Mouse (Mus musculus) monocyte, adult 5-6 weeks (primary cell): ENCODE measurements at regions not wholly inside any gene's neighbourhood (a gene's known extent, or its start where the extent isn't known, plus 50 kb on each side); places are given as distances from the start of the nearest gene placed in this dataset.

Source experiments
- ATAC-seq: fragments of 153-309, 156-312 bp; replicated peaks from 2 replicates; pipeline ENCODE4 v1.8.0; 2017; ENCODE audit warnings: mild to moderate bottlenecking; ENCODE audit not compliant: low TSS enrichment, insufficient number of reproducible peaks, severe bottlenecking, poor library complexity, low FRiP score

DNA sequence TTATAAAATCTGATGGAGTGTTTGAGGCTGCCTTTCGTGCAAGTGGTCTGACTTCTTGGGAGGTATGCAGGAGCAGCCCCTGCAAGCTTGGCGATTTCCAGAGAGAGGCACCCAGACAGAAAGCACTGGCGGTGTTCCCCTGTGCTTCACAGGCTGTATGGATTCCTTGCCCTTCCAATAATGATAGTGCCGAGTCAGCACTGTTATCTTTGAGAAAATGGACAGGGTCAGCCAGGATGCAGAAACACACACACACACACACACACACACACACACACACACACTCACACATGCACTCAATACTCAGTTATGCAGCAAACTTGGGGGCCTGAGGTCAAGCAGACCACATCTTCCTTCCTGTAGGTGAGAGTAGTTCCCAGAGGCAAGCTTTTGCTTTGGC is 305.7 kb downstream of the Gadd45g start:
- no peak for ATAC-seq

DNA sequence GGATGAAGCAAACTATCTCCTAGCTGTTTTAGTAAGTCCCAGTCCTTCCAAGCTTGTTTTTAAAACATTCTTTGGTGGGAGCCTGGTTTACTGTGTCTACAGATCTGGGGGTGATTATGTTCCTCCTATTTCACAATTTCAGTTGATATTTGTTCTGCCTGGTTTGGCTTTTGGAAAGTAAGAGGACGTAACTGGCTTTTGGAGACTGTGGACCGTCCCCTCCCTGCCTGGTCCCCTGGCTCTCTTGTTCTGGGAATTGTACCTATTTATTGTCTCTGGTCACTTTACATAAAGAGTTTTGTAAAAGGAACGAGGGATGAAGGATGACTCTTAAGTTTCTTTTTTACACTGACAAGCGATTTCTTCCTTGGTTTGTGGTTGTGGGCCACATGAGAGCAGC is 306.6 kb downstream of the Gadd45g start:
- ATAC-seq = no peak

DNA sequence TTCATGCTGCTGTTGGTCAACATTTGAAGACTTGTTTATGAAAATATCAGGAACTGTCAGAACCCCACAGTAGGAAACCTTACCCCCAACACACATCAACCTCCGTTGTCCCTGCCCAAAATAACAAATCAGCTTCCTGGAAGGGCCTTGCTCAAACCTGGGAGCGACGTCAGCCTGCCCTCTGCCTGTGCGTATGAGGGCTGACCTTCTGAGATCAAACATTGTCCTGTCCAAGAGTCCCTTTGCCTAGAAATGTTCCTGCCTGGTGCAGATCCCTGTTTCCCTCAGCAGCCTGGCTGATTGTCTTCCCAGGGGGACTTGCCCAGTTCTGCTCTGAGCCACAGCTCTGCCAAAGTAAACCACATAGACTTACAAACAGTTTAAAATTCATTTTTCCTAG is 307.1 kb downstream of the Gadd45g start:
- ATAC-seq = no peak

DNA sequence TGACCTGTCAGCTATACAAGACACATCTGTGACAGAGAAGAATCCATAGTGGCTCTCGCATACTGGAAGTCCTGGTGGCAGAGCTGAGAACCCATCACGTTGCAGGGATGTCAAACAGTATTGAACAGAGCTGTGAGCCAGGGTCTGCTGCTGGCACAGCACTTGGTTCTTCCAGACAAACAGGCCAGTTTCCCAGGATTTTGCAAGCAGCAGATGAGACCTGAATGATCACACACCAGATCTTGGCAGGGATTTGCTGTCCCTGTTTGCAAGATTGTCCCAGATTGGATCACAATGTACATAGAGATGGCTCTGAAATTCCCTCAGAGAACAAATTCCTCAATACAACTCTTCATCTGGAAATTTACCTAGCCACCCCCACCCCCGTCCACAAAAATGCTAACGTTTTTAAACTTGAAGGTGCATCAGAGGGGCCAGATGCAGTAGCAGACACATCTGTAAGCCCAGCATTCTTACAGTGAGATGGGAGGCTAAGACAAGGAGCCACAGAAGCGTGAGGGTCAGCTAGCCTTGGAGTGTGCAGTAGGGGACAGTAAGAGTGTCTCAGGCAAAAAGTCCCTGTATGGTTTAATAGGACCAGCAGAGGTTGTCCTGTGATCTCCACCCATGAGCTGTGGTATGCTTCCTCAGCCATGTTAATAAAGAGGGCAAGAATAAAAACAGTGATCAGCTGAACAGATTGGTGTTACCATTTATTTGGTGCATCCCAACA is 307.8 kb downstream of the Gadd45g start:
- no peak for ATAC-seq

DNA sequence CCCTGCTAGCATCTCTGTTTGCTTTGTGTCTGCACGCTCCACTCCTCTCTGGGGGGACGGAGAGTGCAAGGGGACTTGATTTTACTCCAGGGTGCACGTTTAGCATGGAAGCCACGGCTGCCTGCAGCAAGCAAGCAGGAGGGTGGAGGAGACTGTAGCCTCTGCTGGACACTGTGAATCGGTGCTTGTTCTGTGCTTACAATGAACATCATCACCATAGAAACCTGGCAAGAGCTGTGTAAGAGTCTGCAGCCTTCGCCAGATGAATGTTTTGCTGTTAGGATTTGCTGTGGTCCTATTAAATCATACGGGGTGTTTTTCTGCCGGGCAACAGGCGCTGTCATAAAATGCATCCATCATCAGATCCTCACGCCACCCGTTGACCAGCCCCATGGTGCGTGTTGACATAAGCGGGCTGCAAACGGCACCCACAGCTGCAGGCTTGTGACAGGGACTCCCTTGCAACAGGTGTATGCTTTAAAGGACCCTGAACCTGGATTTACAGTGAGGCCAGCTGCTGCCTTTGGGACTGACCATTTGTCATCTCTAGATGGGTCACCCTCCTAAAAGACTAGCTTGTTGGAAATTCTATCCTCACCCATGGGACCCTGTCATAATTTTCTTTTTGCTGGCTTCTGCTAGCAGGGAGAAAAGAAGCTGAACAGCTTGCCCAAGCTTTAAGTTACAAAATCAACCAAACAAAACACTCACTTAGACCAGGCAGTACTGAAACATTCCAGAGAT is 308.5 kb downstream of the Gadd45g start:
- ATAC-seq = no peak

DNA sequence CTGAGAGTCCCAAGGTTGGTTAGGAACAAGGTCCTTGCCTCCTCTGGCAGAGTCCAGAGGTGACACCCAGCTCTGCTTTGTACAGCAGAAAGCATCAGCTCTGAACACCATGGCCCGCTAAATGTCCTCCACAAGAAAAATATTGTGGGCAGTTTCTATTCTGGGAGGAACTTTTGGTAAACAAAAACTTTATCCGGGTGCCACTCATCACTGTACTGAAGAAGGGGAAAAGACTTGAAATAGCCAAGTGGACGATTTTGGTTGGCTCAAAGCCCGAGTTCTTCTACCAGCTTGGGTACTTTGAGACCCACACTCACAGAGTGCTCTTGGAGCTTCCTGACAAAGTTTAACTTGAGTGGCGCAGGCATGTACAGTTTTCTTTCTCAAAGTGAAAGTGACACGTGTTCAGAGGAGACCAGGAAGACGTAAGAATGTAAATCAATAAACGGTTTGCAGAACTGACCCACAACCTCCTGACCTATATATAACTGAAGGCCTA is 309.2 kb downstream of the Gadd45g start:
- ATAC-seq = peak; percentile 65

DNA sequence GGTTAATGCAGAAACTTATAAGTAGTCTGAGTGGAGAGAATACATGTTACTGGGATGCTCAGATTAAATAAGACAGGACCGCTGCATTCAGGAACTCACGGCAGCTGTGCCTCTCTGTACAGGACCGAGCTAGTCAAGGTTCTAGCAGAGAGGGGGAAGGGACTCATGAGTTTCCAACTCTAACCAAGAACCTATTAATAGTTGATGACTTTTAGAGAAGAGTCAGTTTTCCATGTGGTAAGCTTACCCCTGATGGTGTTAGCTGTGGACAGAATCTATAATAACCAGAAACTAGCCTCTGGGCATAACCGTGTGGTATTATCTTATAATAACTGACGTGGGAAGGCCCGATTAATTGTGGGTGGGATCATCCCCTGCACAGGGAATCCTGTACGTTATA is 316.2 kb downstream of the Gadd45g start:
- no peak for ATAC-seq

DNA sequence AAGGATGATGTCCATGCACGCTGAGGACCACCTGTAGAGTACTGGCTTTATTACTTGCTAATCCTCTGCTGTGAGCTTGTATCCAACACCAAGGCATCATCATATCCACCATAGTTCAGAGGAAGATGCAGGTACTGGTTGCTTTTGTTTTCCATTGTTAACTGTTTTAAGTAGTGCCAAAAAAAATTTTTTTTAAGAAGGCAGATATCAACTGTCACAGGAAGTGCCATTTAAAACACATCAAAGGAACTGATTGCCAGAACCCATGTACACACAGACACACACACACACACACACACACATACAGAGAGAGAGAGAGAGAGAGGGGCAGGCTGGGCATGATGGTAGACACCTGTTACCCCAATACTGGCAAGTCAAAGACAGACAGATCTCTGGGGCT is 319.1 kb downstream of the Gadd45g start:
- ATAC-seq = no peak

DNA sequence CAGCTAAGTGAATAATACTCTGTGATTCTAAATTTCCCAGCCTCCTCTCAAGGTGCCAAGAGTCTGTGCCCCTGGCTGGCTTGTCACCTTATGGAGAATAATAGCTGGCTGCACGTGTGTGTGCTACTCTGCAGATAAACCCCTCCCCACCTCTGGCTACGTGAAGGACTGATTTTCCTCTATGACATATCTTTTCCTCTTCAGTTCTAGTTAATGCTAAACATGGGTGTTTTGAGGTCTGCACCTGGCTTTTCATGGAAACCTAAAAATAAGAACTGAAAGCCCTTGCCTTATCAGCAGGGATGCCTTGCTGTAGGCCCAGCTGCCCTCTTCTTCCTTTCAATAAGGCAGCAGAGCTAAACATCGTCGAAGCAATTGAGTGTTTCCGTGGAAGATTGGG is 321.5 kb downstream of the Gadd45g start:
- ATAC-seq = no peak

DNA sequence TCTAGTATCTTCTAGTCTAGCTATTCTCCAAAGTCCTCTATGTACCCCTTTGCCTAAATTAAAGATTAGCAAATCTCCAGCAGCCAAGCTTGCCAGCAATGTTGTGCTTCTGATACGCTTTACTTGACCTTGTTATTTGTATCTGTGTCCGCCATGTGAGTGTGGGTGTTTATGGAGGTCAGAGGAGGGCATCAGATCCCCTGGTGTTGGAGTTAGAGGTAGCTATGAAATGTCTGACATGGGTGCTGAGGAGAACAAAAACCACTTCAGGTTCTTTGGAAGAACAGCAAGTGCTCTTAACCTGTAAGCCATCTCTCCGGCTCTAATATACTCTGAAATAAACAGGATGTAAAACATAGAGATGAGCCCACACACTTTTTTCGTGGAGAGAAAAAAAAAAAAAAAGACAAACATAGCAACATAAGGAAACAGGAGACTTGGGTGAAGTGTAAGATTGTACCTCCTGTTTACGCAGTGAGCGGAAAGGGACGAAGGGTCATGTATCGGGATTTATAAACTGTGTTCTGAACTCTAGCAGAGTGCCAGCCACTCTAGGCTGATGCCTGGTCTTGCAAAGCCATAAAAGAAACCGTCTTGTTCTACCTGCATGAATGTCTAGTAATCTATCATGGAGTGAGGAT is 326.3 kb downstream of the Gadd45g start:
- ATAC-seq = no peak

DNA sequence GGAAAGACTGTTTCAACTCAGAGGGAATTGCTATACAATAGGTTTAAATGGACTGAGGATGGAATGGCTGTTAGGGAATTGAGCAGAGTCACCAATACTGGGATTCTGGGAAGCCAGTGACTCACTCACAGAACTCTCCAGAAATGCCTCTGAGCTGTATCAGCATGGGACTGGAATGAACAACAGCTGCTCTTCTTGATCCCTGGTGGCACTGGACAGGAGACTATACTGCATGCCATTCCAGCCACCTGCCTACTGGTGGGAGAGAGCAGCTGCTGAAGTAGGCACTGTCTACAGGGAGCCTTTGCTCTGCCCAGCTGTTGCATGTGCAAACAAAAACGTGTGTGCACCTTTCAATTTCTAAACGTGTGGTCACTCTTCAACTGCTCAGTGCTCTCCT is 329.2 kb downstream of the Gadd45g start:
- no peak for ATAC-seq

DNA sequence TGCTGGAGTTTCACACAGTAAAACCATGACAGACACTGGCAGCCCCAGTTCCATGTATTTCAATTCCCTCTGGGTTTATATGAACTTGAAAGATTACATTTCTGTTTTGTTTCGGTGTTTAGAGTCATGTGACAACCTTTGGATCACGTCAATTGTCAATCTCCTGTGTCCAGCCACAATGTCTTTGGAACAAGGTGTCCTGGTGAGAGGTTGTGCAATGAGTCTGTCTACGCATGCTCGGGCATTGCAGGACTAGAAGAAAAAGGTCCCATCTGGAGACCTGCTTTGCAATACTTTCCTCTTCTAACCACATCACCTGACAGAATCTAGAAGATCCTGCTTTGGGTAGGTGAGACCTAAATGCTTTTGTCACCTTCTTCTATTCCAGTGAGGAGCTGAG is 333.5 kb downstream of the Gadd45g start:
- ATAC-seq = no peak

DNA sequence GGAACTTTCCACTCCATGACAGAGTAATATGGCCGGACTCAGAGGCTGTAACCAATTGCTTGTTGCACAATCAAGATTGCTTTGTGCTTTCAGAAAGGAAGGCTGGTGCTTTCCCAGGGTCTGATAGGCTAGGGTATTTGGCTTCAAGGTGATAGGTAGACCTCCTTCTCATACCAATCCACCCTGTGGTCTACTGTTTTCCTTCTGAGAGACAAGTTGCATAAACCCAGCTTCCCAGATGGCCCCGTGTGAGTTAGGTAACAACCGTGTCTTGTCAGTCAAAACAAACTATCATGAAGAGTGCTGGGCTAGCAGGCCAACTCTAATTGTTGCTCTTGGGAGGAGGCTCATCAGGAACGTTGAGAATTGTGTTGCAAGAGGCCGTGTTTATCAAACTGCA is 337.2 kb downstream of the Gadd45g start:
- no peak for ATAC-seq

DNA sequence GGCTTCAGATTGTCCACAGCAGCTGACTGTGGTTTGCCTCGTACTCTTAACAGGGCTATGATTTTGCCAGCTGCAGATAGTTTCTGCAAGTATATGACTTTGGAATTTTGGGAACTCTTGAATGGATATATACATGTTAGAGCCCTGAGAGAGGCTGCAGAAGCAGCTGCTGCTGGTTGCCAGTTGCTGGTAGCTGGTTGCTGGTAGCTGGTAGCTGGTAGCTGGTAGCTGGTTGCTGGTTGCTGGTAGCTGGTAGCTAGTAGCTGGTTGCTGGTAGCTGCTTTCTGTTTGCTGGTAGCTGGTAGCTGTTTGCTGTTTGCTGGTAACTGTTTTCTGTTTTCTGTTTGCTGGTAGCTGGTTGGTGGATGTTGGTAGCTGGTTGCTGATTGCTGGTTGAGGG is 339.1 kb downstream of the Gadd45g start:
- no peak for ATAC-seq

DNA sequence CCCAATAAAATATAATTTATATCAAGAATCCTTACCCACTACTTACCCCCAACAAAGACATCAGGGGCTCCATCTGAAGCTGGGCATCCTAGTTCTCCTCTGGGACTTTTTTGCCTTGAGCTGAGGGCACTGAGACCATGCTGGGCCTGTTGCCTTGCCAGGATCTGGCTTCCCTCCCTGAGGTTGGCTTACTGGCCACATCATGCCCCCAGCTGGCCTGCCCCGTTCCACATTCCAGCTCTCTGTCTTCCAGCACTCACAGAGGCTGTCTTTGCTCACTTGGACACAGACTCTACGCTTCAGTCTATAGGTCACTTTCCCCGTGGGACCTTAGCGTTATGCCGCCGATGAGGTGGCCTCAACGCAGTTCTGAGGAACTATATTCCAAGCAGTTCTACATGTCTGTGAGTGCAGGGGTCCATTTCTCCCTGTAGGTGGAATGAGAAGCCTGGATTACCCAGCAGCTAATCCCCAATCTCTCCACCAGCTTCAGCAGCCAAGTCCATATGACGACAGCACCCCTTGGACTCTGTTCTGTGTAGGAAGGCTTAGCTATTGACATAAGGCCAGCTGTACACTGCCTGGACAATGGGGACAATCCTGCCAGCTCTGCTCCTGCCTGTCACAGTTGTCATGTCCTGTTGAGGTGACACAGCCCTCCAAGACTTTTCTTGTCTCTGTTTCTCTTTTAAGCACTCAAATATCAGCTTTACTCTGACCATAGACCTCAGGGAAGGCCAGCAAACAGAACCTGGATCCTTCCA is 341.5 kb downstream of the Gadd45g start:
- no peak for ATAC-seq

DNA sequence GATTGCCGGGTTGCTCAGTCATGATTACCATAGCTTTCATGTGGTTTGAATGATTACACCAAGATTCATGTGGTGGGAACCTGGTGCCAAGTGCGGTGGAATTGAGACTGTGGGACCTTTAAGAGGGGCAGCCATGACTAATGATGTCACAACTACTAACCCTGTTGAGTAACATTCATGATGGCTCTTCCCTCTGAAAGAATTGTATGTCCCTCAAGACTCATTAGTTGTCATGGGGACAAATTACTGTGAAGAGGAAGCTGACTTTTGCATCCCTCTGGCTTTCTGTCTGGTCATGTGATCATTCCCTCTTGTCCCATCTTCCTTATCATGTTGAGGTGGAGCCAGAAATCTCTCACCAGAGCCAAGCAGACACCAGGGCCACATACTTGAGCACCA is 342.1 kb downstream of the Gadd45g start:
- ATAC-seq = peak; percentile 80

DNA sequence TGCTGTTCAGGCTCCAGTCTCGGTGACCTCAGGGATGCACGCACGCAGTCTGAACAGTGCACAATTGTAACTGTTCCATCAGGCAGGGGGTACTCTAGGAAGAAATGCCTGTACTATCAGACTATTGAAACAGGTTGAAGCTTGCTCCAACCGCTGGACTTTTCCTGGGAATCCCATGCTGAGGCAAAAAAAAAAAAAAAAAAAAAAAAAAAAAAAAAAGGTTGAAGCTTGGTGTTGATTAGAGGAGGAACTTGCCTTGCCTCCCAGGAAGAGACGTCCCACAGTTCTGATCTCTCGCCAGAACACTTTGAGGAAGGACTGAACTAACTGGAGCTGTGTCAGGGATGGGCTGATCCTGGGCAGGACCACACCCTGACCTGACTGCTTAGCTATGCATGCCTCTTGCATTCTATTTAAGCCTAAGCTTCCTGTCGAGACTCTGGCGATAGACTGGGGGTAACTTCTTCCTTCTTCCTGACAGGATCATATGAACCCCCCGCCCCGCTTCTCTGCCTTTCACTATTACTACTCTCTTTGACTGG is 341.6 kb downstream of the Diras2 start:
- no peak for ATAC-seq

DNA sequence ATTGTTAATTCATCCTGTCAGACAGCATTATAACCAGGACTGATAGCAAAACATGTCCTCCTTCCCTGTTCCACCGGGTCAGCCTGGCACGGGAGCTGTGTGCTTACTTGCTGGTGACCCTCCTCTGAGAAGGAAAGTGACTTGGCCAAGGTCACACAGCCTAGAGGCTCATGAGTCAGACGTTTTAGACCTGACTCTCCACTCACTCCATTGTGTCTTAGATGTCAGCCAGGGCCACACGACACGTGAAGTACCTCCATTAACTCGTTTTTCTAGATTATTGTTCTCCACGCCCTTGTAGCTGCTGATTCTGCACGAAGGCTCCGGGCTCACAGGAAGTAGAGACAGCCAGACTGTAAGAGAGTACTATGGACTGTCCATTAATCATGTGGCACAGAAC is 340.8 kb downstream of the Diras2 start:
- no peak for ATAC-seq
